Mouse (Mus musculus) ES-E14 (cell line): ENCODE measurements around the gene Ccdc88b. TPM values are rescaled to one million over a fixed set of nuclear protein-coding genes. Genes with fewer than 3 reads are reported as not detected.

ENCODE experiments used
- DNase-seq: peaks from one replicate; pipeline ENCODE4 v3.0.0-alpha.2; 2013; ENCODE audit warnings: low read depth, low spot score
- H3K27ac ChIP-seq: 2 replicates; pipeline ENCODE4 v1.5.1; 2012; ENCODE audit warnings: low read depth, mild to moderate bottlenecking, low read length, moderate library complexity, mixed read lengths; ENCODE audit not compliant: poor library complexity, insufficient read depth, severe bottlenecking
- H3K36me3 ChIP-seq: 2 replicates; pipeline ENCODE4 v1.6.1; 2012; ENCODE audit warnings: mild to moderate bottlenecking, low read length, moderate library complexity, mixed read lengths; ENCODE audit not compliant: control insufficient read depth, poor library complexity, insufficient read depth, severe bottlenecking
- H3K4me1 ChIP-seq, 2 experiments: fragments of 150-350 bp in 1 of 2; sonication (generic) in 1 of 2; 2 replicates each; pipeline ENCODE4 v1.6.1; 2012; ENCODE audit warnings: low read length in 2 of 2, mild to moderate bottlenecking in 1 of 2, mixed read lengths in 1 of 2; ENCODE audit not compliant: control insufficient read depth in 2 of 2, insufficient read depth in 2 of 2, poor library complexity in 1 of 2
- H3K4me3 ChIP-seq, 2 experiments: fragments of 150-350 bp in 1 of 2; sonication (generic) in 1 of 2; 2 replicates each; pipeline ENCODE4 v1.5.1; 2012; ENCODE audit warnings: low read length in 2 of 2, low read depth in 1 of 2, mild to moderate bottlenecking in 1 of 2, mixed read lengths in 1 of 2; ENCODE audit not compliant: insufficient read depth in 1 of 2, poor library complexity in 1 of 2, severe bottlenecking in 1 of 2
- H3K9ac ChIP-seq: 2 replicates; pipeline ENCODE4 v1.6.1; 2012; ENCODE audit warnings: low read depth, mild to moderate bottlenecking, low read length, mixed read lengths; ENCODE audit not compliant: poor library complexity, insufficient read depth, severe bottlenecking
- H3K9me3 ChIP-seq: fragments of 150-350 bp; sonication (generic); 2 replicates; pipeline ENCODE4 v1.6.1; 2012; ENCODE audit warnings: low read depth, mild to moderate bottlenecking, low read length; ENCODE audit not compliant: control insufficient read depth, insufficient read depth
- CHD2 ChIP-seq: IDR thresholded peaks from 2 replicates; pipeline ENCODE4 v1.6.1; 2014; ENCODE audit warnings: mild to moderate bottlenecking, low read depth, low read length, inconsistent platforms
- HCFC1 ChIP-seq: IDR thresholded peaks from 2 replicates; pipeline ENCODE4 v1.6.1; 2012; ENCODE audit warnings: low read length, inconsistent platforms, borderline replicate concordance; ENCODE audit not compliant: insufficient read depth
- MAFK ChIP-seq: IDR thresholded peaks from 2 replicates; pipeline ENCODE4 v1.6.1; 2014; ENCODE audit warnings: mild to moderate bottlenecking, low read depth, low read length, inconsistent platforms; ENCODE audit not compliant: insufficient read depth
- ZC3H11A ChIP-seq: IDR thresholded peaks from 2 replicates; pipeline ENCODE4 v1.6.1; 2012; ENCODE audit warnings: low read depth, mild to moderate bottlenecking, inconsistent platforms, low read length, borderline replicate concordance
- ZNF384 ChIP-seq: IDR thresholded peaks from 2 replicates; pipeline ENCODE4 v1.6.1; 2012; ENCODE audit warnings: low read depth, low read length, inconsistent platforms
- in situ Hi-C, 2 experiments: fragments of 600-800 bp; cut with MboI; formaldehyde crosslinking; loops; one replicate each; pipeline ENCODE4 v1.15.1; 2025; ENCODE audit warnings: low sequenced_read_pairs in 2 of 2, inconsistent platforms in 1 of 2; ENCODE audit not compliant: unreplicated experiment in 2 of 2
- total RNA-seq: library from RNA; depleted of rRNA; stranded (reverse); fragments of 300-350 nt; gene quantifications from 2 replicates; pipeline ENCODE4 v1.2.3, GENCODE M21; 2012; rRNA removed

Gene Ccdc88b
- total RNA-seq, 1 experiment = 2.7 TPM

GRCm38 (mm10) chr19:6819143-6819827, 38.7 kb downstream of the Ccdc88b start:
- Histone ChIP-seq H3K27ac (no peak overlapping the region), H3K9me3 (no peaks in the 10 kb centered on the region), H3K4me1 (peaks cover 10 to 13% of the 10 kb centered on the region in 2 experiments; a peak in 3 of 4 replicates), H3K36me3 (no peaks in the 10 kb centered on the region), H3K4me3 (no peak overlapping the region), H3K9ac (no peak overlapping the region)
- TF ChIP-seq ZC3H11A (no peak), MAFK (no peak), CHD2 (no peak), ZNF384 (no peak), HCFC1 (no peak)
- in situ Hi-C loops = no loop called here
- DNase-seq = no peak

- Histone ChIP-seq H3K27ac (no peak overlapping the region), H3K9me3 (no peaks in the 10 kb centered on the region), H3K4me3 (no peak overlapping the region), H3K9ac (no peak overlapping the region), H3K4me1 (peaks cover 7 to 9% of the 10 kb centered on the region in 2 experiments; a peak in 3 of 4 replicates), H3K36me3 (no peaks in the 10 kb centered on the region)
- no peak for DNase-seq
- in situ Hi-C loops = no loop called here
- TF ChIP-seq HCFC1 (no peak), ZNF384 (no peak), ZC3H11A (no peak), CHD2 (no peak), MAFK (no peak)
Observed at GRCm38 (mm10) chr19:6814958-6815357, 43.1 kb downstream of the Ccdc88b start.

GRCm38 (mm10) chr19:6814366-6814765, 43.6 kb downstream of the Ccdc88b start:
- TF ChIP-seq MAFK = no peak
- no peak for TF ChIP-seq ZC3H11A
- TF ChIP-seq HCFC1 = no peak
- no peak for TF ChIP-seq CHD2
- no peak for TF ChIP-seq ZNF384
- no peak for DNase-seq
- in situ Hi-C loops = no loop called here
- Histone ChIP-seq H3K27ac (no peak overlapping the region), H3K4me3 (no peak overlapping the region), H3K9ac (no peak overlapping the region), H3K9me3 (no peaks in the 10 kb centered on the region), H3K4me1 (peaks cover 4 to 7% of the 10 kb centered on the region in 2 experiments; a peak in 3 of 4 replicates), H3K36me3 (no peaks in the 10 kb centered on the region)

Other genes with a start within 250 kb of the Ccdc88b start
- 11.5 and 14.4 TPM in 2 replicates for gene Rps6ka4, start 17.6 kb downstream of the Ccdc88b start, total RNA-seq
- gene Trmt112, start 51.5 kb upstream of the Ccdc88b start, total RNA-seq = 90.7 and 105 TPM in 2 replicates
- gene Prdx5, start 51.9 kb upstream of the Ccdc88b start, total RNA-seq = 51.6 and 59.0 TPM in 2 replicates
- gene Esrra, start 63.6 kb upstream of the Ccdc88b start, total RNA-seq = 23.1 and 30.1 TPM in 2 replicates
- gene Catsperz, start 67.2 kb upstream of the Ccdc88b start, total RNA-seq = 9.4 and 14.9 TPM in 2 replicates
- gene Kcnk4, start 76.3 kb upstream of the Ccdc88b start, total RNA-seq = 2.3 and 4.4 TPM in 2 replicates
- gene Bad, start 83.7 kb upstream of the Ccdc88b start, total RNA-seq = 16.3 and 22.9 TPM in 2 replicates
- gene Gpr137, start 84.3 kb upstream of the Ccdc88b start, total RNA-seq = 23.2 and 23.7 TPM in 2 replicates
- 365 and 385 TPM in 2 replicates for gene Ppp1r14b, start 116.8 kb upstream of the Ccdc88b start, total RNA-seq
- 42.3 and 55.1 TPM in 2 replicates for gene Plcb3, start 118.3 kb upstream of the Ccdc88b start, total RNA-seq
- 51.0 and 64.0 TPM in 2 replicates for gene Fkbp2, start 122.3 kb upstream of the Ccdc88b start, total RNA-seq
- gene Vegfb, start 129.4 kb upstream of the Ccdc88b start, total RNA-seq = 10.0 and 14.3 TPM in 2 replicates
- 14.0 and 22.0 TPM in 2 replicates for gene Dnajc4, start 134.4 kb upstream of the Ccdc88b start, total RNA-seq
- 12.7 and 13.2 TPM in 2 replicates for gene Nudt22, start 137.9 kb upstream of the Ccdc88b start, total RNA-seq
- 5.0 and 6.9 TPM in 2 replicates for gene Trpt1, start 137.9 kb upstream of the Ccdc88b start, total RNA-seq
- 2.6 and 3.8 TPM in 2 replicates for gene Fermt3, start 161.3 kb upstream of the Ccdc88b start, total RNA-seq
- gene Stip1, start 181.8 kb upstream of the Ccdc88b start, total RNA-seq = 217 and 280 TPM in 2 replicates
- gene Macrod1, start 198.6 kb upstream of the Ccdc88b start, total RNA-seq = 1.4 and 3.5 TPM in 2 replicates
- gene Flrt1, start 247.5 kb upstream of the Ccdc88b start, total RNA-seq = 0.36 and 0.48 TPM in 2 replicates